Mouse (Mus musculus) limb, embryonic 12.5 days (tissue): ENCODE results near the gene Gars. TPM values are rescaled to one million over a fixed set of nuclear protein-coding genes. Genes with fewer than 3 reads are reported as not detected.

ENCODE experiments used
- ATAC-seq: fragments of 200-750 bp; cut with Nextera tagmentation; 2 replicates; pipeline ENCODE4 v1.8.0; 2017; ENCODE audit warnings: low read depth, moderate TSS enrichment; ENCODE audit not compliant: insufficient number of reproducible peaks, insufficient read depth, low FRiP score, low TSS enrichment
- H3K27ac ChIP-seq: fragments of 300-500 bp; sonication (generic); 2 replicates; pipeline ENCODE4 v1.5.1; 2016; ENCODE audit warnings: mild to moderate bottlenecking, moderate library complexity
- H3K27me3 ChIP-seq: fragments of 300-500 bp; sonication (generic); 2 replicates; pipeline ENCODE4 v1.6.1; 2016; ENCODE audit warnings: mild to moderate bottlenecking, moderate library complexity
- H3K36me3 ChIP-seq: fragments of 300-500 bp; sonication (generic); 2 replicates; pipeline ENCODE4 v1.6.1; 2016; ENCODE audit warnings: mild to moderate bottlenecking, moderate library complexity
- H3K4me1 ChIP-seq: fragments of 300-500 bp; sonication (generic); replicated peaks from 2 replicates; pipeline ENCODE4 v1.6.1; 2016
- H3K4me2 ChIP-seq: fragments of 300-500 bp; sonication (generic); 2 replicates; pipeline ENCODE4 v1.6.1; 2016; ENCODE audit warnings: mild to moderate bottlenecking, moderate library complexity
- H3K4me3 ChIP-seq: fragments of 300-500 bp; sonication (generic); replicated peaks from 2 replicates; pipeline ENCODE4 v1.5.1; 2016; ENCODE audit warnings: mild to moderate bottlenecking
- H3K9ac ChIP-seq: fragments of 300-500 bp; sonication (generic); replicated peaks from 2 replicates; pipeline ENCODE4 v1.6.1; 2016; ENCODE audit warnings: mild to moderate bottlenecking, moderate library complexity
- H3K9me3 ChIP-seq: fragments of 300-500 bp; sonication (generic); 2 replicates; pipeline ENCODE4 v1.6.1; 2016; ENCODE audit warnings: mild to moderate bottlenecking, moderate library complexity
- WGBS: fragments of 180-500 bp; shearing (Covaris S2); methylation state at CpG from one replicate; pipeline ENCODE4 v1.1.7; 2016; 5-methylcytosine and 5-hydroxymethylcytosine counted together
- polyA plus RNA-seq: library from polyadenylated mRNA; unstranded; fragments of >200 nt; fragmentation: Nextera tagmentation; extraction: Ambion mirVana; gene quantifications from 2 replicates; pipeline ENCODE4 v1.2.1, GENCODE M21; 2016

Gene Gars
- 148 and 149 TPM in 2 replicates for polyA plus RNA-seq

DNA sequence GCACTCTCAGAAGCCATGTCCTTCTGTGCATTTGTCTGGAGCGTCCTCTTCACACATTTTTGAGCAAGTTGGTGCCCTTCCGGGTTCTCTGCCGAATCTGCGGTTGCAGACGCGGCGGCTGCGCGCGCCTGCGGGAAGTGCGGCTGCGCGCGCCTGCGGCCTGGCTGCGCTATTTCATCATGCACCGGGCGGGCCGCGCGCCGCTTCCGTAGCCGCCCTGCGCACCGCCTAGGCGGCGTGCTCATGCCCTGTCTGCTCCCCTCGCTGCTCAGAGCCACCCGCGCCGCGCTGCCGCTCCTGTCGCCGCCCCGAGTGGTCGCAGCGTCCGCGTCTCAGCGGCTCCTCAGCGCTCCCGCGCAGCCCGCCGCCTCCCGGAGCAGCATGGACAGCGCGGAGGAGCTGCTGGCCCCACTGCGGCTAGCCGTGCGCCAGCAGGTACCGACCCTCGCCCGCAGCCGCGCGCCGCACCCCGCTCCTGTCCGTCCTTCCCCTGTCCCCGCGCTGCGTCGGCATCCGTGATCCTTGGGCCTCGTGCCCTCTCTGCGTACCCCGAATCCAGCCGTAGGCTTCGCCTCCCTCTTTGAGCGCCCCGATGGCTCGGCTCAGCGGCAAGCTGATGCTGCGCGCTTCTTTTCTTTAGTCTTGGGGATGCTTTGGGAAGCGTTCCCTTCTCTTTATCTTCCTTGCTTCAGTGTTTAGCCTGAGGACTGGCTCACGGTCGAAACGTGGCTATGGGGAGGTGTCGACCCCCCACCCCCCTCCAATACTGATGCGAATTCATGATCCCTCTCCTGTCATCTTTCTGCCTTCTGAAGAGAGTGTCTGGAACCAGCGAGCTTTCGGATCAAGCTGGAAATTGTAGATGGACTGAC is at the start of gene Gars:
Gars (plus strand) TSS at position 209 of the 872 bp plus-strand sequence.
- Histone ChIP-seq H3K27me3 (no peaks in the 10 kb centered on the region), H3K4me1 (peaks cover 8% of the 10 kb centered on the region), H3K9ac (peak within 1 kb of the TSS; percentile 93), H3K4me3 (peak within 1 kb of the TSS; percentile 97), H3K27ac (peak within 1 kb of the TSS; percentile 95), H3K36me3 (no peaks in the 10 kb centered on the region), H3K4me2 (peak within 1 kb of the TSS; percentile 83), H3K9me3 (no peaks in the 10 kb centered on the region)
- WGBS, result under 1% methylated on average over 75 of the region's 87 CpGs
- peak; percentile 89 for ATAC-seq

DNA sequence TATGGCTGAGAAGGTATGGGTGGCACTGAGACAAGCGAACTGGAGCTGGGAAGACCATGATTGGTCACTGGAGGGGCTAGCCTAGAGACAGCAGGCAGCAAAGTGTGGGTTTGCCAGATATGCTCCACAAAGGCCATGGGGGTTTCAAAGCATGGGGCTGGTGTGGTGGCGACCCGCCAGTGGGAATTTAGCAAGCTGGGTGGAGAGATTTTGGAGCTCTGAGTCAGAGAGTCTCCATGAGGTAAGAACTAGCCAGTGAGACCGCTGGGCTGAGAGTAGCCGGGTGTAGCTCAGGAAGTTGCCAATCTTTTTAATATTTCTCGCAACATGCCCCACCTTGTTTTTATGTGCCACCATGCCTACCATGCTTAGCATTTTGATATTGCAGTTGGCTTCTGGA is 49.7 kb upstream of the Gars start:
- Histone ChIP-seq H3K9me3 (no peaks in the 10 kb centered on the region), H3K9ac (no peak overlapping the region), H3K4me1 (0 out of 2 replicates have a peak, but pooled peaks cover 6% of the 10 kb centered on the region), H3K36me3 (no peaks in the 10 kb centered on the region), H3K4me3 (no peak overlapping the region), H3K4me2 (no peak overlapping the region), H3K27me3 (no peaks in the 10 kb centered on the region), H3K27ac (no peak overlapping the region)
- ATAC-seq, result no peak
- WGBS, result 89% methylated on average over 6 of the region's 6 CpGs

DNA sequence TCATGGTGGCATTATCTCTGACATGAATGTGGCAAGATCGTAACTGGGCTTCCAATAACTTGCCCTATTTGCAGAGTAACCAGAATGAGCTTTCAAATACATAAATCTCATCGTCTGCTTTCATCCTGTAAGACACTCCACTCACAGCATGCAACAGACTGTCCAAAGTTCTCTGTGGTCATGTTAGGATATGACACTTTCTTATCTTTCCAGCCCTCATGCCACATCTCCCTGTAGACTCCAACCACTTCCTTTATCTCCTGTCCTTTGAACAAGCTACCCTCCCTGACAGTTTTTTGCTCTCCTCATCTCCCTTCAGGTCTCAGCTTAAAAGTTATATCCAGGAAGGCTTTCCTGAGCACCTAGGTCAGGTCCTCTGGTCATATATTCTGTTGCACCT is 46.6 kb upstream of the Gars start:
- 91% methylated on average over 2 of the region's 2 CpGs for WGBS
- Histone ChIP-seq H3K4me1 (0 out of 2 replicates have a peak, but pooled peaks cover 6% of the 10 kb centered on the region), H3K27ac (no peak overlapping the region), H3K9me3 (no peaks in the 10 kb centered on the region), H3K9ac (no peak overlapping the region), H3K36me3 (no peaks in the 10 kb centered on the region), H3K4me2 (no peak overlapping the region), H3K4me3 (no peak overlapping the region), H3K27me3 (no peaks in the 10 kb centered on the region)
- ATAC-seq, result no peak

DNA sequence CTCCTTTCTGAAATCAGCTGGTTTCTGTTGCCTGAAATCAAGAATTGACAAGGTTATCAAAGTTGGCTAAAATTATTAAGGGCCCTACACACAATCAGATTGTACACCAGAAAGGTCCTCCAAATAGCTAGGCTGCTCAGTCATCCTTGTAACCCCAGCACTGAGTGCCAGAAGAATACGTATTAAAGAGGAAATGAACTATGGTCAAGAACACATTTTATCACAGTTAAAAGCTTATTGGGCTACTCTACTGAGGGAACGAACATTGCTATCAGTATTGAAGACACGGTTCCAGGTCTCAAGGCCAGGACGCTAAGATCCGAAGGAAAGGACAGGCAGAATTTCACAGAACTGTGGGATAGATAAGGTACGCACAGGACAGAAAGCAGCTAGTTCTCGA is 45.7 kb upstream of the Gars start:
- 6% methylated on average over 7 of the region's 7 CpGs for WGBS
- Histone ChIP-seq H3K9ac (peak overlapping the region; percentile 56), H3K27me3 (no peaks in the 10 kb centered on the region), H3K9me3 (no peaks in the 10 kb centered on the region), H3K4me3 (peak overlapping the region; percentile 54), H3K36me3 (no peaks in the 10 kb centered on the region), H3K4me1 (0 out of 2 replicates have a peak, but pooled peaks cover 6% of the 10 kb centered on the region), H3K4me2 (peak overlapping the region; percentile 86), H3K27ac (no peak overlapping the region)
- ATAC-seq, result no peak

DNA sequence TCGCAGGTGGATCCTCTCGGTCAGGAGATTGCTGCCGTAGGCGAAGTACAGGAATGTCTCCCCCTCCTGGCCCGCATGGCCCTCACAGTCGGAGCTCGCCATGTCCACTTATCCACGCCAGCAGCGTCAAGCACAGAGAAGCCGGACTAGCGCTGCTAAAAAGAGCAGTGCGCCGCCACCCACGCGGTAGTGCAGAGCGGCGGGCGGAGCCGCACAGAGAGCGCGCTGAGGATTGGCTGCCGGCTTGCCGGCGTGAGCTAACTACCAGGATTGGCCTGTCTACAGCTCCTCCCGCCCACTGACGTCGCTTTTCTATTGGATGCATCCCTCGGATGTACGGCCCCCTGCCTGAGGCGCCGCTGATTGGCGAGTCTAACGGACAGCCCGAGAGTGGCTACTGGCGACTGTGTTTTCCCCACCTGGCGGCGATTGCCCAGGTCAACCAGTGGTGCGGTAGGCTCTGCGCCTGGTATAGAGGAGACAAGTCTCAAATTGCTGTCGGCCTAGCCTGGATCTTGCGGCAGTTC is 45.0 kb upstream of the Gars start, which contains the start of gene Ggct:
Ggct (minus strand) TSS at position 217 of the 527 bp plus-strand sequence.
- under 1% methylated on average over 41 of the region's 41 CpGs for WGBS
- no peak within 1 kb of the TSS for H3K27ac ChIP-seq
- H3K4me1 ChIP-seq, result 0 out of 2 replicates have a peak, but pooled peaks cover 6% of the 10 kb centered on the region
- peak within 1 kb of the TSS; percentile 54 for H3K4me3 ChIP-seq
- H3K36me3 ChIP-seq, result no peaks in the 10 kb centered on the region
- peak; percentile 100 for ATAC-seq
- no peaks in the 10 kb centered on the region for H3K27me3 ChIP-seq
- H3K9ac ChIP-seq, result peak within 1 kb of the TSS; percentile 56
- H3K9me3 ChIP-seq, result no peaks in the 10 kb centered on the region
- H3K4me2 ChIP-seq, result peak within 1 kb of the TSS; percentile 86

DNA sequence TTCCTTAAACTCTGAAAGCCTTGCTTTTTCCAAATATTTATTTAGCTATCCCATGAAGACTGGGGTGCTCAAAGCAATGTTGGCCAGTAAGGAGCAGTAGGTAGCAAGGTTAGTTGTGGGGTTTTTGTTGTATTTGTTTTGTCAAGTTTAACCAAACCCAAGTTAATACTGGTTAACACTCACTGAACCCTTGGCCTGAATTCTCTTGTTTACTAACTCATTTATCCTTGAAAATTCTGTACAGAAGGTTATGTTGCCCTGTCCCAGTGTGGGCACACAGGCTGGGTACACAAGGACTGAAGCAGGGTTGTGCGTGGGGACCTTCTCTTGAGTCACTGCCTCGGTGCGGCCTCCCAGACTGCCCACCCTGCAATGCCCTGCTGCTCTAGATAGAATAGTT is 41.4 kb upstream of the Gars start:
- H3K9me3 ChIP-seq, result no peaks in the 10 kb centered on the region
- no peak overlapping the region for H3K4me2 ChIP-seq
- no peak overlapping the region for H3K9ac ChIP-seq
- H3K36me3 ChIP-seq, result no peaks in the 10 kb centered on the region
- no peak overlapping the region for H3K27ac ChIP-seq
- WGBS, result 93% methylated on average over 3 of the region's 3 CpGs
- H3K4me3 ChIP-seq, result no peak overlapping the region
- ATAC-seq, result no peak
- H3K27me3 ChIP-seq, result no peaks in the 10 kb centered on the region
- 0 out of 2 replicates have a peak, but pooled peaks cover 6% of the 10 kb centered on the region for H3K4me1 ChIP-seq

DNA sequence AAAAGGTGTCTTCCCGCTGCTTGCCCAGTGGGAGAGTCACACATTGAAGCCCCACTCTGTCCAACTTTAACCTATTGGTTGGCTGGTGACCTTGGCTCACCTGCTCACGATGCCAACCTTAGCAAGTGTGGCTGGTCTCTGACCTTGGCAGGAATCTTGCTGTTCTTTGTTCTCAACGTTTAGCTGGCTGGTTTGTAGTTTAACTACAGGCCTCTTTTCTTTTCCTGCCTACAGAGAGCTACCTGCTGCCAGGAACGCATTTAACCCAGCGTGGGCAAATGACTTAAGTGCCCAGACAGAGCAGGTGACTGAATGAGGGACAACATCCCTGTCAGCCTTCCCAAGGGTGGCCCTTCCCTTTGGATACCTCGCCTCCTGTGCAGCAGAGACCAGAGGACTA is 40.1 kb upstream of the Gars start:
- ATAC-seq, result no peak
- Histone ChIP-seq H3K9me3 (no peaks in the 10 kb centered on the region), H3K4me2 (no peak overlapping the region), H3K27ac (no peak overlapping the region), H3K4me3 (no peak overlapping the region), H3K9ac (no peak overlapping the region), H3K4me1 (no peaks in the 10 kb centered on the region), H3K36me3 (no peaks in the 10 kb centered on the region), H3K27me3 (no peaks in the 10 kb centered on the region)
- 84% methylated on average over 6 of the region's 6 CpGs for WGBS

DNA sequence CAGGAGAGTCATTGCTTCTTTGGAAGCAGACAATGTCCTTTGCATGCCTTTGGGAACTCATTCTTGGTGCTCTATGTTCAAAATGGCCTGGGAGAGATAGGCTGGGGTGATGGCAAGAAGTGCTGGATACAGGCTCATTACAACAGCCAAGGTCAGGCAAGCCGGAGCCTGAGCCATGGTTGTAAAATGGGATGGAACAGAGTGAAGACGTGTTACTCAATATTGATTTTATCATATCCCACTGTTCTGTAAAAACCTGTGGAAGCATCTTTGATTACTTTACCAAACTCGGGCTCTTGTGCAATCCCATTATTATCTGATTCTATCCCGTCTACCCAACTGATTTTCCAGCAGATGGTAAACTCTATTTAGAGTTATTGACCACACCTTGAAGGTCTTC is 36.5 kb upstream of the Gars start:
- H3K4me2 ChIP-seq, result no peak overlapping the region
- no peak for ATAC-seq
- no peak overlapping the region for H3K4me3 ChIP-seq
- H3K9me3 ChIP-seq, result no peaks in the 10 kb centered on the region
- whole genome bisulfite sequencing, result 81% methylated on average over 4 of the region's 4 CpGs
- no peaks in the 10 kb centered on the region for H3K36me3 ChIP-seq
- H3K27me3 ChIP-seq, result no peaks in the 10 kb centered on the region
- H3K9ac ChIP-seq, result no peak overlapping the region
- no peak overlapping the region for H3K27ac ChIP-seq
- H3K4me1 ChIP-seq, result no peaks in the 10 kb centered on the region

DNA sequence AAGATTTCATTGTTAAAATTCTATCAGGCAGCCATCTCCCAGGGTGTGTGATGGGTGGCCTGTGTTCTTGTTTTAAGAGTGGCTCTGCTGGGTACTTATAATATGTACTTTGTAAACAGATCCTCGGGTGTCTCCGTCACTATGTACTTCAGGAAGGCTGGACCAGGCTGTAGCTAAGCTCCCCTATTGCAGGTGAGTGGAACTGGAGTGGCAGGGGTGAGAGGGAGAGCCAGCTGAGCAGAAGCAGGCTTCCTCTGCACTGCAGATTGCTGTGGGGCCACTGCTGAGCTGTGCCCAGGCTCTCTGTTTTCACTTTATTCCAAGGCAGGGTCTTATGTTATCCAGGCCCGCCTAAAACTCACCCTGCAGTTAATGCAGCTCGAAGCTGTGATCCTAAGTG is 35.4 kb upstream of the Gars start:
- Histone ChIP-seq H3K9ac (no peak overlapping the region), H3K9me3 (no peaks in the 10 kb centered on the region), H3K4me1 (no peaks in the 10 kb centered on the region), H3K27me3 (no peaks in the 10 kb centered on the region), H3K4me2 (no peak overlapping the region), H3K27ac (no peak overlapping the region), H3K36me3 (no peaks in the 10 kb centered on the region), H3K4me3 (no peak overlapping the region)
- no peak for ATAC-seq
- 56% methylated on average over 4 of the region's 4 CpGs for WGBS

DNA sequence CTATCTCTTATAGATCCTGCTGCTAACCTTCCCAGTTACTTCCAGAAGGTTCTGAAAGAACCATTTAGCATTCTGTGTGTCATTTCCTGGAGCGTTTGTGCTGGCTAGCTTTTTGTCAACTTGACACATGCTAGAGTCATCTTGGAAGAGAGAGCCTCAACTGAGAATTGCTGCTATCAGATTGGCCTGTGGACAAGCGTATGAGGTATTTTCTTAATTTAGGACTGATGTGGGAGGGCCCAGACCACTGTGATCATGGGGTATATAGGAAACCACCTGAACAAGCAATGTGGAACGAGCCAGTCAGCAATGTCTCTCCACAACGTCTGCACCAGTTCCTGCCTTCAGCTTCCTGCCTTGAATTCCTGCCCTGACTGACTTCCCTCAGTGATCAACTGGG is 34.2 kb upstream of the Gars start:
- ATAC-seq, result no peak
- Histone ChIP-seq H3K9ac (no peak overlapping the region), H3K9me3 (no peaks in the 10 kb centered on the region), H3K36me3 (no peaks in the 10 kb centered on the region), H3K4me1 (no peaks in the 10 kb centered on the region), H3K4me3 (no peak overlapping the region), H3K4me2 (no peak overlapping the region), H3K27me3 (no peaks in the 10 kb centered on the region; the same call in 1 of the 2 replicates), H3K27ac (no peak overlapping the region)
- WGBS, result 76% methylated on average over 4 of the region's 4 CpGs

DNA sequence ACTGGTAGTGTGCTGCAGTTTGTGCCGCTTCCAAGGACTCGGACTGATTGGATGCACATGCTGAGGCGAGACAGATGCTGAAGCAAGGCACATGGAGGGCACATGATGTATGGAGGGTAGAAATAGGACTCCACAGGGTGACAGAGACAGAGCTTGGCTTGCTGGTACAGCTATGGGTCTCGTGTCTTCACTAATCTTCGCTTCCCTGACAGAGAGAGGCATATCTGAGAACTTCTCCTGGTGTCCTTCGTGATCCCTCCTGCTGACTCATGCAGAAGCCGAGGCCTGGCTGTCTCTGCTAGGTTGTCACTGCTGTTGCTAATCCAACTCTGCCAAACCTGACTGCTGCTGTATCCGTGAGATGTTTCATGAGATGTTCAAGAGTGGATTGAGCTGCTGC is 29.4 kb upstream of the Gars start:
- Histone ChIP-seq H3K9me3 (no peaks in the 10 kb centered on the region; the same call in 1 of the 2 replicates), H3K36me3 (no peaks in the 10 kb centered on the region), H3K4me3 (no peak overlapping the region), H3K27ac (no peak overlapping the region), H3K4me2 (no peak overlapping the region), H3K27me3 (peaks cover 4% of the 10 kb centered on the region), H3K9ac (no peak overlapping the region), H3K4me1 (0 out of 2 replicates have a peak, but pooled peaks cover 3% of the 10 kb centered on the region)
- WGBS, result 85% methylated on average over 8 of the region's 8 CpGs
- ATAC-seq, result no peak
